Mouse (Mus musculus) embryo, embryonic 11.5 days (tissue): ENCODE measurements around the gene Itsn1.

Experiments
- DNase-seq: peaks from one replicate; pipeline ENCODE4 v3.0.0-alpha.2; 2012; ENCODE audit warnings: low read depth, low spot score

The Itsn1 gene

DNA sequence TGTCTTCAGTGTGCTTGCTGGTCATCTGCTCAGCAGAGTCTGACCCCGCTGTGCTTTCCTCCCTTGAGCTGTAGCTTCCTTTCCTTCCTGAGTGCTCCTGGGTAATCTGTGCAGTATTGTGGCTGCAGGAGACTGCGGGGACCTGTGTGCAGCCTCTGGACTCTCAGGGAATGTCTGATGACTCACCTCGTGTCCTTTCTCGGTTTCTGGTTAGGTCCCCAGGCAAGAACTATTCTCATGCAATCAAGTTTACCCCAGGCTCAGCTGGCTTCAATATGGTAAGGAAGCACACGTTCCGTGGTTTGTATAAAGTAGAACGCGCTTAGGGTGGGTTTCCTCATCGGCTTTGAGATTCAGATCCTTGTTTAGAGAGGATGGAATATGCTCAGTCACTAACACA lies 82.8 kb downstream of the Itsn1 start:
- no peak for DNase-seq

GRCm38 (mm10) chr16:91813543-91813942 lies 84.5 kb downstream of the Itsn1 start:
- DNase-seq, result no peak

GRCm38 (mm10) chr16:91815067-91815466 lies 86.0 kb downstream of the Itsn1 start:
- no peak for DNase-seq

- no peak for DNase-seq
Observed at GRCm38 (mm10) chr16:91820299-91820698, 91.2 kb downstream of the Itsn1 start.

GRCm38 (mm10) chr16:91822325-91822724 lies 93.2 kb downstream of the Itsn1 start:
- DNase-seq, result no peak

GRCm38 (mm10) chr16:91822759-91823158 lies 93.7 kb downstream of the Itsn1 start:
- DNase-seq, result no peak

- DNase-seq, result no peak
Observed at GRCm38 (mm10) chr16:91825774-91826325, 96.8 kb downstream of the Itsn1 start.

DNA sequence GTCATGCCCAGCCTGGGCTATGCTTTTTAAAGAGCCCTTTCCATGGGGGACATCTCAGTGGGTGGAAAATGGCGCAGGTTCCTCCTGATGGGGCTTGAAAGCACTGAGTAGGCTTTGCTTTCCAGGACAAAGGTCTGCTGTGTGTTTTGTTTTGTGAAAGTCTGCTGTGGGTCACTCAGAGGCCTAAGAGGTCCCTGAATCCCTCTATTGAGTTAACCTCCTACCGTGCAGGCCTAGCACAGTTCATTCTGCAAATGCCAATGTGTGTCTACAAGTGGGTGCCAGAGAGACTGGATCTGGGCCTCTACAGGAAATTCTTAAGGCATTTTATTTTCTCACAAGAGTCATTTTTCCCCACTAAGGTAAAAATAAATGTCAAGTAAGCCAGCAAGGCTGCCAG lies 97.8 kb downstream of the Itsn1 start:
- DNase-seq, result no peak

GRCm38 (mm10) chr16:91827456-91827855 lies 98.4 kb downstream of the Itsn1 start:
- no peak for DNase-seq

DNA sequence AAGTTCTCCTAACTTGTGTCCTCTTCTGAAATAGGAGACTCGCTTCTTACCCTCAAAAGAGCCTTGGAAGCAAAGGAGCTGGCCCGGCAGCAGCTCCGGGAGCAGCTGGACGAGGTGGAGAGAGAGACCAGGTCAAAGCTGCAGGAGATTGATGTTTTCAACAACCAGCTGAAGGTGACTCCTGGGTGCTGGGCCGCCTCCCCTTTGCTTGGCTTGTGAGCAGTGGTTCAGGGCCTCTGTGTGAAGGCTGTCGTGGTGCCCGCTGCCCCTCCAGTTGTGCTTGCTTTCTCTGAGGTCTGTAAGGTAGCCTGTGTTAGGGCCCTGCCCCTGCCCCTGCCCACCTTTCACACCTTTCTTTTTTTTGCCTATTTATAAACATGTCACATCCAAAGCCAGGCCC lies 99.1 kb downstream of the Itsn1 start:
- no peak for DNase-seq

GRCm38 (mm10) chr16:91828603-91829002 lies 99.5 kb downstream of the Itsn1 start:
- no peak for DNase-seq

- DNase-seq, result no peak
Observed at GRCm38 (mm10) chr16:91829121-91829520, 100.0 kb downstream of the Itsn1 start.

- DNase-seq, result no peak
Observed at GRCm38 (mm10) chr16:91830260-91830659, 101.2 kb downstream of the Itsn1 start.

DNA sequence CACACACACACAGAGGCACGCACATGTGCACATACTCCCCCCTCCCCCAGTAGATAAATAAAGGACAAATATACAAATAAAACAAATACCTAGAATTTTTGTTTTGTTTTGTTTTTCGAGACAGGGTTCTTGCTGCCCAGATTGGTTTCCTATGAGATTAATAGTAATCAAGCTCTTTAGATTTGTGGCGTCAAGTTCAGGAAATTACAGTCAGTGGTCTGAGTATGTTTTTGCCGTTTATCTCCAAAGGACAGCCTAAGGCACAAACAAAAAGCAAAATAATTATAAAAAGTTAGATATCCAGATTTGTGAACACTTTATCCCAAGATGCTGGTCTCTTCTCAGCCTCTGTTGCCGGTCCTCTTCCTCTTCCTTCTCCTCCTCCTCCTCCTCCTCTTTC lies 104.0 kb downstream of the Itsn1 start:
- DNase-seq, result no peak

DNA sequence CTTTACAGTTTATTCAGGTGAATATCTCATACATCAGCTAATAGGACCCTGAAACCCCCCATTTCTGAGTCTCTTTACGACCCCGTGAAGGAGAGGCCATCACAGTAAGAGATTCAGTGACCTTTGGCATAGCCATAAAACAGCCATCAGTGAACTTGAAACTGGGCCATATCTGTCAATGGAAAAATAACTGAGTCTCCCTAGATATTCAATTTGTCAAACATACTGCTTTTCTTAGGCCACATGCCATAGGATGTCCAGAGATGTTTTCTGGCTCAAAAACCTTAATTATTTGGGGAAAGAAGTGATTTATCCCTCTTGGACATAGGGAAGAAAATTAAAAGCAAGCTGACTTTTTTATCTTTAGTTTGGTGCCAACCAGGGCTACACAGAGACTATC lies 104.5 kb downstream of the Itsn1 start:
- no peak for DNase-seq

DNA sequence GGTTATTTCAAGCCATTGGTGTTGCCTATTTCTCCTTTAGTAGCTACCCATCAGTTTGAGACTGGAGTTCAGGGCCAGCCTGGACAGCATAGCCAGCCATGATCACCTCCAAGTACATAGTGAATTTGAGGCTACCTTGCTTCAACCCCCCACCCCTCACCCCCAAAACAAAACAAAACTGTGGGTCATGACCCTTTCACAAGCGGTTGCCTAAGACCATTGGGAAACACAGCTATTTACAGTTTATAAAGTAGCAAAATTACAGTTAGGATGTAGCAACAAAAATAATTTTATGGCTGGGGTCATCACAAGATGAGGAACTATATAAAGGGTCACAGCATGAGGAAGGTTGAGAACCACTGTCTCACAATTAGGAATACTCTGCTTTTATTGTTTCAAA lies 104.9 kb downstream of the Itsn1 start:
- no peak for DNase-seq

GRCm38 (mm10) chr16:91835790-91836189 lies 106.7 kb downstream of the Itsn1 start:
- no peak for DNase-seq

DNA sequence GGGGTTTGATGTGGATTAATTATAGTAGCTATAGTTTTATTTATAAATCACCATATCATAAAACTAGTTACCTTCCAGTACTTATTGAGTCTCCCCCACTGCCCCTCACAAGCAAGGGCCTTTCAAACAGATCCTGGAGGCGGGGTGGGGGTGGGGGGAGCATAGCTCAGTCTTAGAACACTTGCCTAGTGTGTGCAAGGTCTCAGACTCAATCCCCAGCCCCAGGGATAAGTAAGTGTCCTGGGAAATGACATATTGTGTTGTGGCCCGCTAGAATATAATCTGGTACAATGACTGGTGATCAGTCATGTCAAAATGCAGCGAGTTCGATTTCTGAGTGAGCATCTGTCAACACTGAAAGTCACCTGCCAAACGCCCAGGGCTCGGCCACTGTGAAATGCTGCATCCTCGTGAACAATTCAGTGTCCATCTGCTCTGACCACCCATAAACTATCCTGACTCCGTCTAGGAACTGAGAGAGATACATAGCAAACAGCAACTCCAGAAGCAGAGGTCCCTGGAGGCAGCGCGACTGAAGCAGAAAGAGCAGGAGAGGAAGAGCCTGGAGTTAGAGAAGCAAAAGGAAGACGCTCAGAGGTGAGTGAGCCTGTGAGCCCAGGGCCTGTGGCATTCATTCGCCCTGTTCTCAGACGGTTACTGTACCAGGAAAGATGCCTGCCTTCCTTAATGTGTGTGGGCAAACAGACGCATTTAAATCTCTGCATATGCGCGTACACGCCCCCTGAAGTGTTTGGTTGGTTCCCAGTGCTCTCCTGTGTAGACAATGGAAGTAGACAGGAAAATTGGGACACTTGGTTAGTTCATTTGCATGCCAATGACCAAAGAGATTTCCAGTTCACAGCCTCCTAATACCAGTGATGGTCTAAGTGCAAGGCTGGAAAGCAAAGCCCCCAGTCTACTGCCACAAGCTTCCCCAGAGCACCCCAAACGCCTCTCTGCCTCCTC lies 107.8 kb downstream of the Itsn1 start:
- no peak for DNase-seq

- DNase-seq, result no peak
Observed at GRCm38 (mm10) chr16:91837558-91838041, 108.5 kb downstream of the Itsn1 start.

DNA sequence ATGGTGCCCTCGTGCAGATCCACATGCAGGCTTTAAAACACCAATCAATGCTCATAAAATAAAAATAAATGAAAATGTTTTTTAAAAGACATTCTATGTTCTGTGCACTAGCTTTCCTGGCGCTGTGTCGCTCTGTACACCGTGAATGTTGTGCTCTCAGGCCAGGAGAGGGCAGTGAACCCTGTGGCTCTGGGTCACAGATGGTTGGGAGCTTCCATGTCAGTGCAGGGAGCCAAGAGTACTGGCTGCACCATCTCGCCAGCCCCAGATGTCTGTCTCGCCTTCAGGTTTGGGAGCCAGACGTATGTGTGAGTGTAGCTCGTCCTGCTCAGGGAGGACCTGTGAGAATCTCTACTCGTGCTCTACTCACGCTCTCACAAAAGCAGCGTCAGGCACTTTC lies 109.7 kb downstream of the Itsn1 start:
- DNase-seq, result no peak

DNA sequence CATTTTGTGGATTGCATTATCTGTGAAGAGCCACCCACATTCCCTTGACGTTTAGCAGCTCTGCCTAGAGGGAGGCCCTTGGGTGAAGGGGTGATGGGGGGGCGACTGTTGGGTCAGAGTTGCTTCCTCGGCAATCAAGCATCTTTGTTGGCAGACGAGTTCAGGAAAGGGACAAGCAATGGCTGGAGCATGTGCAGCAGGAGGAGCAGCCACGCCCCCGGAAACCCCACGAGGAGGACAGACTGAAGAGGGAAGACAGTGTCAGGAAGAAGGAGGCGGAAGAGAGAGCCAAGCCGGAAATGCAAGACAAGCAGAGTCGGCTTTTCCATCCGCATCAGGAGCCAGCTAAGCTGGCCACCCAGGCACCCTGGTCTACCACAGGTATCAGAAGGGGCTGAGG lies 110.4 kb downstream of the Itsn1 start:
- DNase-seq, result no peak

- no peak for DNase-seq
Observed at GRCm38 (mm10) chr16:91841026-91841630, 112.0 kb downstream of the Itsn1 start.
